10 mouse cellular contexts compared by ENCODE assay signal in the genomic region with DNA sequence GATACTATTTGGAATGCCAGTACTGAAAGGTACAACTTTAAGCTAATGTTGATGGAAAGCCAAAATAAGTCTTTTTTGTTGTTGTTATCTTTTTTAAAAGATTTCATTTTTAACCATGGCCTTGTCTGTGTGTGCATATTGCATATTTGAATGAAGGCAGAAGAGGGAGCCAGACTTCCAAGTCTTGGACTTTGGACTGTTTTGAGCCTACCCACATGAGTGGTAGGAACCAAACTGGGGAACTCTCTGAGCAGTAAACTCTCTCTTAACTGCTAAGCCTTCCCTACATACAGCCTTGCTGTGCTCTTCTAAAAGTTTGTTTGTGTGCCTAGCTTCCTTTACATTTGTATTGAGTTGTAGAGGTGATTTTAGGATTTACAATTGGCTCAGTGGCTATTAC. TPM values are rescaled to one million over a fixed set of nuclear protein-coding genes. Genes with fewer than 3 reads are reported as not detected.
DNase-seq lines count a peak whose midpoint lies in the region; ATAC-seq and TF ChIP-seq lines count a peak whose summit lies in the region.
"Had no signal": no experiment of that assay in that cellular context is flagged by ENCODE, and none has a peak within 500 bp of the region (broad histone marks: within the 10 kb centered on the region; RNA-seq: fewer than 3 reads in every experiment).

No protein-coding gene starts in this region.

- no peak overlapping the region for H3K4me3 ChIP-seq in intestine, embryonic 14.5 days (ENCODE audit: low read depth, low read length)
- no peak overlapping the region for H3K4me3 ChIP-seq in intestine, embryonic 16.5 days (ENCODE audit: low read length)
- no peak overlapping the region for H3K4me3 ChIP-seq in MEL (ENCODE audit: control insufficient read depth in 1 of 2, insufficient read depth in 1 of 2, low read depth in 2 of 2, low read length in 2 of 2)
- peak overlapping the region; percentile 87; the same call in 1 of the 2 replicates for H3K4me3 ChIP-seq in hindbrain, embryonic 11.5 days (ENCODE audit: low read depth, low read length)
- H3K4me3 ChIP-seq in midbrain, embryonic 15.5 days = peak overlapping the region; percentile 97; the same call in 1 of the 2 replicates

- no peak for TF ChIP-seq EP300 in MEL (IDR thresholded peaks at IDR 0.05; ENCODE audit: low read depth in 1 of 2, low read length in 2 of 2)

- no peaks in the 10 kb centered on the region for H3K9me3 ChIP-seq in intestine, embryonic 14.5 days (ENCODE audit: control insufficient read depth, low read length)
- H3K9me3 ChIP-seq in intestine, embryonic 16.5 days (ENCODE audit: control insufficient read depth, low read length) = no peaks in the 10 kb centered on the region
- H3K9me3 ChIP-seq in MEL (replicated peaks; ENCODE audit: insufficient read depth, low read length) = no peaks in the 10 kb centered on the region
- no peaks in the 10 kb centered on the region for H3K9me3 ChIP-seq in hindbrain, embryonic 11.5 days (ENCODE audit: control insufficient read depth, low read length)
- H3K9me3 ChIP-seq in midbrain, embryonic 15.5 days = no peaks in the 10 kb centered on the region
- H3K9me3 ChIP-seq: limb, embryonic 15.5 days had no signal

- TF ChIP-seq CTCF in MEL (IDR thresholded peaks at IDR 0.05 in 2 of 3, conservative IDR thresholded peaks at IDR 0.05 in 1 of 3; ENCODE audit: control insufficient read depth in 1 of 3, insufficient read depth in 1 of 3, low read depth in 2 of 3, low read length in 3 of 3, poor library complexity in 1 of 3, severe bottlenecking in 1 of 3) = no peak

- no peak for TF ChIP-seq RAD21 in MEL (IDR thresholded peaks at IDR 0.05; ENCODE audit: low read depth, low read length)

- peaks cover 5% of the 10 kb centered on the region for H3K79me2 ChIP-seq in MEL (ENCODE audit: control insufficient read depth, insufficient read depth, low read length, poor library complexity)

- peak overlapping the region; percentile 79; the same call in 1 of the 2 replicates for H3K4me2 ChIP-seq in intestine, embryonic 14.5 days (ENCODE audit: low read length)
- no peak overlapping the region for H3K4me2 ChIP-seq in intestine, embryonic 16.5 days (ENCODE audit: low read depth, low read length)
- peak overlapping the region; percentile 25 for H3K4me2 ChIP-seq in hindbrain, embryonic 11.5 days (replicated peaks; ENCODE audit: low read depth, low read length)
- H3K4me2 ChIP-seq in midbrain, embryonic 15.5 days = peak overlapping the region; percentile 66

- no peak overlapping the region for H3K27ac ChIP-seq in intestine, embryonic 14.5 days (ENCODE audit: low read depth)
- H3K27ac ChIP-seq in intestine, embryonic 16.5 days (ENCODE audit: low read length) = no peak overlapping the region
- no peak overlapping the region for H3K27ac ChIP-seq in MEL (ENCODE audit: control insufficient read depth, low read depth, low read length)
- H3K27ac ChIP-seq in hindbrain, embryonic 11.5 days (ENCODE audit: low read depth, low read length) = no peak overlapping the region
- no peak overlapping the region for H3K27ac ChIP-seq in midbrain, embryonic 15.5 days
- H3K27ac ChIP-seq: limb, embryonic 15.5 days had no signal

- H3K4me1 ChIP-seq in intestine, embryonic 14.5 days (replicated peaks; ENCODE audit: control insufficient read depth, insufficient read depth, low read length) = peaks cover 11% of the 10 kb centered on the region
- H3K4me1 ChIP-seq in intestine, embryonic 16.5 days (ENCODE audit: control insufficient read depth, insufficient read depth, low read length) = peaks cover 2% of the 10 kb centered on the region; the same call in 1 of the 2 replicates
- H3K4me1 ChIP-seq in MEL (ENCODE audit: control insufficient read depth in 1 of 2, insufficient read depth in 2 of 2, low read length in 2 of 2) = peaks cover 0 to 3% of the 10 kb centered on the region in 2 experiments; a peak in 2 of 4 replicates
- no peaks in the 10 kb centered on the region for H3K4me1 ChIP-seq in hindbrain, embryonic 11.5 days (replicated peaks; ENCODE audit: control insufficient read depth, insufficient read depth, low read length)
- peaks cover 30% of the 10 kb centered on the region for H3K4me1 ChIP-seq in midbrain, embryonic 15.5 days
- H3K4me1 ChIP-seq: limb, embryonic 15.5 days had no signal

- no peak for DNase-seq in intestine, embryonic 14.5 days (ENCODE audit: low spot score)
- peak; percentile 14 for DNase-seq in MEL (ENCODE audit: low read depth, low spot score)
- DNase-seq in hindbrain, embryonic 11.5 days (ENCODE audit: low spot score) = no peak
- no peak for DNase-seq in left cerebral cortex, adult 18-20 months (ENCODE audit: low spot score in 2 of 2)
- DNase-seq in thymus, postnatal 4 days = no peak
- DNase-seq: cerebellum, postnatal 14 days had no signal

- H3K27me3 ChIP-seq in intestine, embryonic 14.5 days (replicated peaks; ENCODE audit: control insufficient read depth, insufficient read depth, low read length) = no peaks in the 10 kb centered on the region
- H3K27me3 ChIP-seq in intestine, embryonic 16.5 days (replicated peaks; ENCODE audit: control insufficient read depth, insufficient read depth, low read length) = no peaks in the 10 kb centered on the region
- H3K27me3 ChIP-seq in MEL (ENCODE audit: control insufficient read depth in 1 of 2, insufficient read depth in 2 of 2, low read length in 2 of 2) = no peaks in the 10 kb centered on the region; a peak in 1 of 4 replicates
- no peaks in the 10 kb centered on the region for H3K27me3 ChIP-seq in hindbrain, embryonic 11.5 days (ENCODE audit: control insufficient read depth, insufficient read depth, low read length)
- H3K27me3 ChIP-seq in midbrain, embryonic 15.5 days (replicated peaks) = no peaks in the 10 kb centered on the region
- H3K27me3 ChIP-seq: limb, embryonic 15.5 days had no signal

- no peak for TF ChIP-seq POLR2A in MEL (IDR thresholded peaks at IDR 0.05; ENCODE audit: control insufficient read depth in 1 of 2, insufficient read depth in 1 of 2, low read depth in 1 of 2, low read length in 2 of 2, poor library complexity in 1 of 2)

- H3K36me3 ChIP-seq in intestine, embryonic 14.5 days (ENCODE audit: control insufficient read depth, insufficient read depth, low read length) = no peaks in the 10 kb centered on the region
- H3K36me3 ChIP-seq in intestine, embryonic 16.5 days (ENCODE audit: control insufficient read depth, insufficient read depth, low read length) = no peaks in the 10 kb centered on the region
- H3K36me3 ChIP-seq in MEL (ENCODE audit: control insufficient read depth in 1 of 2, insufficient read depth in 2 of 2, low read length in 2 of 2) = peaks cover 0 to 10% of the 10 kb centered on the region in 2 experiments; a peak in 2 of 4 replicates
- H3K36me3 ChIP-seq in hindbrain, embryonic 11.5 days (ENCODE audit: control insufficient read depth, insufficient read depth, low read length) = no peaks in the 10 kb centered on the region
- no peaks in the 10 kb centered on the region for H3K36me3 ChIP-seq in midbrain, embryonic 15.5 days (replicated peaks)

- no peak overlapping the region for H3K9ac ChIP-seq in intestine, embryonic 14.5 days (ENCODE audit: low read length)
- H3K9ac ChIP-seq in intestine, embryonic 16.5 days (ENCODE audit: low read depth, low read length) = no peak overlapping the region
- no peak overlapping the region for H3K9ac ChIP-seq in MEL (ENCODE audit: control insufficient read depth, low read depth, low read length, poor library complexity, severe bottlenecking)
- H3K9ac ChIP-seq in hindbrain, embryonic 11.5 days (ENCODE audit: low read depth, low read length) = no peak overlapping the region
- H3K9ac ChIP-seq in midbrain, embryonic 15.5 days = no peak overlapping the region
- H3K9ac ChIP-seq: limb, embryonic 15.5 days had no signal

- no peak for ATAC-seq in intestine, embryonic 14.5 days (replicated peaks; ENCODE audit: low FRiP score, low TSS enrichment, low read depth)
- ATAC-seq in intestine, embryonic 16.5 days = no peak
- no peak for ATAC-seq in hindbrain, embryonic 11.5 days (ENCODE audit: low FRiP score)
- no peak for ATAC-seq in midbrain, embryonic 15.5 days (replicated peaks)
- no peak for ATAC-seq in cerebellum, adult (ENCODE audit: insufficient number of reproducible peaks, low FRiP score, low TSS enrichment)

TF ChIP-seq in MEL, 35 proteins besides CTCF, POLR2A, EP300 and RAD21 (continues in another document):
- TF ChIP-seq ETS1 (IDR thresholded peaks at IDR 0.05; ENCODE audit: low read depth, low read length) (no peak), MEF2A (IDR thresholded peaks at IDR 0.05; ENCODE audit: extremely low read depth, insufficient replicate concordance, low read depth, low read length, poor library complexity, severe bottlenecking) (no peak), TAL1 (IDR thresholded peaks at IDR 0.05; ENCODE audit: low read length) (no peak), SIN3A (IDR thresholded peaks at IDR 0.05; ENCODE audit: low read length) (no peak), USF1 (IDR thresholded peaks at IDR 0.05; ENCODE audit: low read depth, low read length) (no peak), NRF1 (IDR thresholded peaks at IDR 0.05; ENCODE audit: insufficient read depth, low read depth, low read length, poor library complexity, severe bottlenecking) (no peak), ZMIZ1 (IDR thresholded peaks at IDR 0.05; ENCODE audit: low read depth, low read length) (no peak), ZC3H11A (IDR thresholded peaks at IDR 0.05; ENCODE audit: low read depth, low read length) (no peak), MAZ (IDR thresholded peaks at IDR 0.05; ENCODE audit: low read depth, low read length) (no peak)

RNA-seq across cellular contexts. Expression of a gene that starts 2.4 kb away (rescaled TPM):
- polyA plus RNA-seq in intestine, embryonic 14.5 days (2014; fragmentation: Nextera tagmentation; extraction: Ambion mirVana) = 25.2 and 29.0 TPM in 2 replicates
- 12.2 and 13.5 TPM in 2 replicates for polyA plus RNA-seq in intestine, embryonic 16.5 days (2015; fragmentation: Nextera tagmentation; extraction: Ambion mirVana)
- total RNA-seq in MEL (2012; rRNA removed) = 4.5 and 6.1 TPM in 2 replicates
- polyA plus RNA-seq in MEL (2012; ENCODE audit: insufficient read depth in 1 of 2, insufficient read length in 2 of 2, low read depth in 1 of 2, low replicate concordance in 2 of 2, missing spikeins in 1 of 2) = 1 to 10 TPM in 1 of 2 experiments, not detected in 1; 6.1 TPM
- 71.2 and 77.3 TPM in 2 replicates for polyA plus RNA-seq in hindbrain, embryonic 11.5 days (2014; fragmentation: Nextera tagmentation; extraction: Ambion mirVana)
- 53.0 and 59.7 TPM in 2 replicates for polyA plus RNA-seq in midbrain, embryonic 15.5 days (2015; fragmentation: Nextera tagmentation; extraction: Ambion mirVana)
- 10 to 100 TPM; 27.3 to 30.4 TPM for total RNA-seq in left cerebral cortex, adult 18-20 months (2021)

RNA-seq across cellular contexts. Expression of a gene that starts 43.7 kb away (rescaled TPM):
- 137 and 149 TPM in 2 replicates for polyA plus RNA-seq in intestine, embryonic 14.5 days (2014; fragmentation: Nextera tagmentation; extraction: Ambion mirVana)
- polyA plus RNA-seq in intestine, embryonic 16.5 days (2015; fragmentation: Nextera tagmentation; extraction: Ambion mirVana) = 105 TPM in 2 replicates
- 35.4 and 38.3 TPM in 2 replicates for total RNA-seq in MEL (2012; rRNA removed)
- polyA plus RNA-seq in MEL (2012; ENCODE audit: insufficient read depth in 1 of 2, insufficient read length in 2 of 2, low read depth in 1 of 2, low replicate concordance in 2 of 2, missing spikeins in 1 of 2) = 10 to 100 TPM in 1 of 2 experiments, not detected in 1; 42.8 TPM
- polyA plus RNA-seq in hindbrain, embryonic 11.5 days (2014; fragmentation: Nextera tagmentation; extraction: Ambion mirVana) = 243 and 258 TPM in 2 replicates
- 384 and 407 TPM in 2 replicates for polyA plus RNA-seq in midbrain, embryonic 15.5 days (2015; fragmentation: Nextera tagmentation; extraction: Ambion mirVana)
- total RNA-seq in left cerebral cortex, adult 18-20 months (2021) = 1,000 to 10,000 TPM; 1,017 to 1,050 TPM

Comparison
In these comparisons a context has a peak if more than half of its experiments do, and no peak if none do; other contexts are left out.
1. H3K4me3 ChIP-seq: peak in hindbrain, embryonic 11.5 days (single experiment) and midbrain, embryonic 15.5 days (single experiment); none in intestine, embryonic 14.5 days (single experiment), intestine, embryonic 16.5 days (single experiment) and MEL (0 of 2).